Mouse (Mus musculus) retina, adult 2 months (tissue): ENCODE results near the gene Faap20.

Source experiments
- DNase-seq: peaks from one replicate; pipeline ENCODE4 v3.0.0-alpha.2; 2012; ENCODE audit warnings: low read depth, low spot score

Faap20 gene

GRCm38 (mm10) chr4:155284521-155285379, 35.1 kb downstream of the Faap20 start:
- DNase-seq = no peak

GRCm38 (mm10) chr4:155286090-155286489, 36.5 kb downstream of the Faap20 start:
- no peak for DNase-seq

GRCm38 (mm10) chr4:155287713-155288112, 38.1 kb downstream of the Faap20 start:
- no peak for DNase-seq

GRCm38 (mm10) chr4:155288586-155288985, 39.0 kb downstream of the Faap20 start:
- no peak for DNase-seq

- DNase-seq = no peak
Measured at GRCm38 (mm10) chr4:155290045-155290444, 40.4 kb downstream of the Faap20 start.

GRCm38 (mm10) chr4:155292863-155293262, 43.3 kb downstream of the Faap20 start:
- DNase-seq = no peak

GRCm38 (mm10) chr4:155294381-155294780, 44.8 kb downstream of the Faap20 start:
- no peak for DNase-seq

GRCm38 (mm10) chr4:155295026-155295590, 45.5 kb downstream of the Faap20 start:
- no peak for DNase-seq

- no peak for DNase-seq
Measured at GRCm38 (mm10) chr4:155295996-155296395, 46.4 kb downstream of the Faap20 start.

- no peak for DNase-seq
Measured at GRCm38 (mm10) chr4:155297057-155297456, 47.5 kb downstream of the Faap20 start.

- DNase-seq = no peak
Measured at GRCm38 (mm10) chr4:155298826-155299225, 49.2 kb downstream of the Faap20 start.

GRCm38 (mm10) chr4:155300421-155301097, 51.0 kb downstream of the Faap20 start:
- no peak for DNase-seq

- DNase-seq = no peak
Measured at GRCm38 (mm10) chr4:155301098-155301447, 51.5 kb downstream of the Faap20 start.

- DNase-seq = no peak
Measured at GRCm38 (mm10) chr4:155301965-155302364, 52.4 kb downstream of the Faap20 start.

- no peak for DNase-seq
Measured at GRCm38 (mm10) chr4:155304508-155305096, 55.0 kb downstream of the Faap20 start.

- DNase-seq = no peak
Measured at GRCm38 (mm10) chr4:155305531-155306031, 56.0 kb downstream of the Faap20 start.
